Mouse (Mus musculus): ENCODE data around the gene Vti1b. TPM values are rescaled to one million over a fixed set of nuclear protein-coding genes. Genes with fewer than 3 reads are reported as not detected.

Gene Vti1b
- 110 TPM for polyA plus RNA-seq (2017; shearing (Covaris generic))

DNA sequence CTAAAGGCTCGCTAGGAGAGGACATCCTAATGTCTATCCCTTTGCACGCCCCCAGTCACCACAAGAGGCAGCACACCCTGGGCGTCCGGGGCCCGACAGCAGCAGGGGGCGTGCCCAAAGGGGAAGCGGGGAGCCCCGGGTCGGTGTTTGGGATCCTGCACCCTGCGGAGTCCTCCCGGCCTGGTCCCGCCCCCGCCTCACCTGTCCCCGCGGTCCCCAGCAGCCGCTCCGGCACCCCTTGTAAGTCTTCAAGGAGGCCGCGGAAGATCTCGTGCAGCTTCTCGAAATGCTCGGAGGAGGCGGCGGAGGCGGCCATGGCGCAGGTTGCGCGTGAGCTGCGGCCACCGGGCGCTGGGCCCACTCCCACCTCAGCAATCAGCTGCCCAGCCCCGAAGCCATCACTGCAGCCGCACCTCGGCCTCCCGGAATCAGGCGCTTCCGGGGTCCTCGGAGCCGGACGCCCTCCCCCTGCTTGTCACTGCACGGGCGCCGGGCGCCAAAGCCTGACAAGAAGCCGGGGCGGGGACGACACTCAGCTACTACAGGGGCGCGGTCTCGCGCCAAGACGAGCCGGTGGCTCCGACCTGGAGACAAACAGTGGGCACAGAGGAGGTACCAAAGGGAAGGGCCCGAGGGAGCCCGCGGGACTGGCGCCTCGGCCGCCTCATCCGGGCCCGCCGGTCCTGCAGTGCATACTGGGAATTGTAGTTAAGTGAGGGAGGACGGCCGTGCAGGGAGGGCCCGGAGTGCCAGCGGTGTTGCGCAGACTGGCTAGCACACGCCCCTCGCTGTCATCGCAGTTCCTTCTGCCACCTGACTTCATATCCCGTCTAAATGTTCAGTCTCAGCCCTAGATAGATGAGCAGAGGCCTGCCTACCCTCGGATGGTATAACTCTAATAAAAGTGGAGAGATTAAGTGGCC lies at the start of gene Vti1b:
Gene Vti1b (minus strand): TSS at position 649 of the 923 bp plus-strand sequence.

DNA sequence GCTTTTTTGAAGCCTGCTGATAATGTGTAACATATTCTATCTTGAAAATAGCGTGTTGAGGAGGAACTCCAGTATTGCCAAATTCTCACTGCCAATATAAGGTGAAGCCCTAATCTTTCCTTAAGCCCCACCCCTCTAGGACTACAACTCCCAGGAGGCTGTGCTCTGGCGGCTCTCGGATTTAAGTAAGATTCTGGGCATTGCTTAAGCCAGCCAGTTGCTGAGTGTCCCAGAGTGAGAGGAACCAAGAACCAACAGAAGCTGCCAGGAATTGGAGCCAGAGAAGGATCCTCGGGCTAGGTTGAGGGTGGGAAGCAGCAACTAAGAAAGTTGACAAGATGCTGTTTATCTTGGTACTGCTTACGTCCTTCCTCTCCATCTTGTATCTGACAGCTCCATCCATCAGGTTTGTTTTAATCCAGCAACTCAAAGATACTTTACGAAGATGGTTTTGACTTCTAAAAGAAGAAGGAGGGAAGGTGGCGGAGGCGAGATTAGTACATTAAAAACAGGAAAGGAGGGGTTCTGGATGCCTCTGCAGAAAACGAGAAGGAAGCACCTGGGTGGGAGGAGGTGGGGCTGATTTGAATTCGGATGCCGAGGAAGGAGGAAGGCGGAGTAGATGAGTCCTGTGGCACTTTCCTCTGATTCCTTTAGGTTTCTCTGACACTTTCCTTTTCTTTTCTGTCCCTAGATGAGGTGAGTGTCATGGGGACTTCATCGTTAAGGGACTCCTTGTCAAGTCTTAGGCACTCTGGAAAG lies 36.4 kb upstream of the Vti1b start, which contains the start of gene Rdh12:
Gene Rdh12 (plus strand): TSS at position 212 of the 762 bp plus-strand sequence.

DNA sequence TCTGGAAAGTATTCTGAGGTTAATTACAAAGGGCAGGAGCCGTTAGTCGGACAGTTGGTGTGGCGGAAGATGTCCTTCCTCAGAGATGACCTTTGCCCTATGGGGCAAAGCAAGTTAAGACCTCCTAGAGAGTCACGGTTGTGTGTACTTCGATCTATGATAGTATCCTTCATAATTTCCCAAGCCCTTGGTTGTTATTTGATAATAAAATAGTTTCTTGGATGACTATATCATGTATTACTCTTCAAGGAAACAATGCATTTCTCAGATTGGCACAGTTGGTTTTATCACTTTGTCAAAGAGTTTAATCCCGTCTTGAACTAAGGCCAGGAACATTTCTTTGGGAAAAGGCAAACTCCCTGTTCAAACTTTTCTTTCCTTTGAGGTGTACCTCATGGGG lies 19.7 kb upstream of the Vti1b start, which contains the start of gene Rdh11:
Gene Rdh11 (minus strand): TSS at position 101 of the 400 bp plus-strand sequence.

DNA sequence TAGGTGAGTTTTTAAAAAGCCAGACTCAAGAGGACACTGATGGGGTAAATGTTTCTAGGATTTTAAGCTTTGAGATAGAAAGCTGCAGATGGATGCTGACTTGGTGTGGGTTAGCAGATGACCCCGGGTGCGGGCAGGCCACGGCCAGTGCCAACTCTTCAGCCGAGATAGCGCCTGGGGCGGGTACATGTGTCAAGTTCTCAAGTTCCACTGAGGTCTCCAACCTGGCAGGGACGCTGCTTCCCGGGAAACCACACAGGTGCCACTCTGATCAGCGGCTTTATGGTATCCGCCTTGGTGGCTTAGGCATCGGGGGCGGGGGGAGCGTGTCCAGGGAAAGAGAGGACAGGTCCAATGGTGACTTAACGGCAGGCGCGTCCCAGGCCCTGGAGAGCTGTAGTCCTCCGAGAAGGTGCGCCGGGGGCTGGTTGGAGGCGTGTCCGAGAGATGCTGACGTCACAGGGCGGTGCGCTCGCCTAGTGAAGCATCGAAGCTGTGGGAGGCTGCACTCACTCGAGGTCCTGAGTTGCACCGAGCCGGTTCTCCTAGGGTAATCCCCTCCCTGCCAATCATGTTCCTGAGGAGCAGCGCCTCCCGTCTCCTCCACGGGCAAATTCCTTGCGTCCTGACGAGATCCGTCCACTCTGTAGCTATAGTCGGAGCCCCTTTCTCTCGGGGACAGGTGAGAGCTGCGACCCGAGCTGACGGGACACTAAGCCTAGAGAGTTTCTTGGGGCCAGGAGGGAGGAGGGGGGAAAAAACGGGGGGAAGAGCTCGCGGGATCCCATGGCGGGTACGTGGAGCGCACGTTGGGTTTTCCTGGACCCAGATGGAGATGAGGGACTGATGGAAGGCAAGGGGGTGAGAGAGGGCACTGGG lies 41.9 kb downstream of the Vti1b start, which contains the start of gene Arg2:
Gene Arg2 (plus strand): TSS at position 479 of the 879 bp plus-strand sequence.

Other genes with a start within 250 kb of the Vti1b start
- 21.2 TPM for gene Tmem229b, start 165.0 kb downstream of the Vti1b start, polyA plus RNA-seq (2017; shearing (Covaris generic))
- not detected for gene Plekhh1, start 143.5 kb downstream of the Vti1b start, polyA plus RNA-seq (2017; shearing (Covaris generic))
- 5.6 TPM for gene Pigh, start 83.0 kb downstream of the Vti1b start, polyA plus RNA-seq (2017; shearing (Covaris generic))
- gene Arg2, start 41.9 kb downstream of the Vti1b start, polyA plus RNA-seq (2017; shearing (Covaris generic)): 0.50 TPM
- gene Rdh11, start 19.6 kb upstream of the Vti1b start, polyA plus RNA-seq (2017; shearing (Covaris generic)): 25.6 TPM
- gene Rdh12, start 36.2 kb upstream of the Vti1b start, polyA plus RNA-seq (2017; shearing (Covaris generic)): 8.4 TPM
- gene Zfyve26, start 123.6 kb upstream of the Vti1b start, polyA plus RNA-seq (2017; shearing (Covaris generic)): 26.0 TPM
- gene Rad51b, start 124.6 kb upstream of the Vti1b start, polyA plus RNA-seq (2017; shearing (Covaris generic)): 0.39 TPM

Measured in naive thymus-derived CD4-positive, alpha-beta T cell, adult 5 months (primary cell).